Mouse (Mus musculus): ENCODE measurements at regions not wholly inside any gene's neighbourhood (a gene's known extent, or its start where the extent isn't known, plus 50 kb on each side); places are given as distances from the start of the nearest gene placed in this dataset.

GRCm38 (mm10) chr4:26273754-26274153 is 72.9 kb downstream of the Manea start:
- Histone ChIP-seq H3K9me3 (ENCODE audit: control insufficient read depth, low read length) (no peaks in the 10 kb centered on the region), H3K27me3 (ENCODE audit: control insufficient read depth, insufficient read depth, low read depth, low read length) (no peaks in the 10 kb centered on the region), H3K27ac (ENCODE audit: low read length) (no peak overlapping the region), H3K36me3 (ENCODE audit: control insufficient read depth, insufficient read depth, low read length) (no peaks in the 10 kb centered on the region), H3K4me3 (ENCODE audit: low read length) (no peak overlapping the region), H3K4me1 (replicated peaks; ENCODE audit: control insufficient read depth, insufficient read depth, low read length) (no peaks in the 10 kb centered on the region), H3K4me2 (ENCODE audit: low read depth, low read length) (no peak overlapping the region), H3K9ac (ENCODE audit: low read length) (no peak overlapping the region)
- ATAC-seq (ENCODE audit: low read depth), result no peak

GRCm38 (mm10) chr4:26259230-26260029 is 87.3 kb downstream of the Manea start:
- H3K9ac ChIP-seq (ENCODE audit: low read length), result no peak overlapping the region
- H3K4me3 ChIP-seq (ENCODE audit: low read length), result no peak overlapping the region
- no peaks in the 10 kb centered on the region for H3K9me3 ChIP-seq (ENCODE audit: control insufficient read depth, low read length)
- no peak overlapping the region for H3K27ac ChIP-seq (ENCODE audit: low read length)
- no peak overlapping the region for H3K4me2 ChIP-seq (ENCODE audit: low read depth, low read length)
- no peaks in the 10 kb centered on the region for H3K4me1 ChIP-seq (replicated peaks; ENCODE audit: control insufficient read depth, insufficient read depth, low read length)
- no peaks in the 10 kb centered on the region for H3K36me3 ChIP-seq (ENCODE audit: control insufficient read depth, insufficient read depth, low read length)
- no peaks in the 10 kb centered on the region for H3K27me3 ChIP-seq (ENCODE audit: control insufficient read depth, insufficient read depth, low read depth, low read length)
- 82% methylated on average over 1 of the region's 1 CpGs for WGBS
- no peak for ATAC-seq (ENCODE audit: low read depth)

GRCm38 (mm10) chr4:26255889-26256288 is 90.8 kb downstream of the Manea start:
- H3K9me3 ChIP-seq (ENCODE audit: control insufficient read depth, low read length), result no peaks in the 10 kb centered on the region
- no peak for ATAC-seq (ENCODE audit: low read depth)
- H3K9ac ChIP-seq (ENCODE audit: low read length), result no peak overlapping the region
- H3K27me3 ChIP-seq (ENCODE audit: control insufficient read depth, insufficient read depth, low read depth, low read length), result no peaks in the 10 kb centered on the region
- H3K4me2 ChIP-seq (ENCODE audit: low read depth, low read length), result no peak overlapping the region
- H3K27ac ChIP-seq (ENCODE audit: low read length), result no peak overlapping the region
- 62% methylated on average over 3 of the region's 3 CpGs for WGBS
- no peaks in the 10 kb centered on the region for H3K4me1 ChIP-seq (replicated peaks; ENCODE audit: control insufficient read depth, insufficient read depth, low read length)
- H3K4me3 ChIP-seq (ENCODE audit: low read length), result no peak overlapping the region
- H3K36me3 ChIP-seq (ENCODE audit: control insufficient read depth, insufficient read depth, low read length), result no peaks in the 10 kb centered on the region

- Histone ChIP-seq H3K27me3 (ENCODE audit: control insufficient read depth, insufficient read depth, low read depth, low read length) (no peaks in the 10 kb centered on the region), H3K9me3 (ENCODE audit: control insufficient read depth, low read length) (no peaks in the 10 kb centered on the region), H3K4me1 (replicated peaks; ENCODE audit: control insufficient read depth, insufficient read depth, low read length) (no peaks in the 10 kb centered on the region), H3K27ac (ENCODE audit: low read length) (no peak overlapping the region), H3K36me3 (ENCODE audit: control insufficient read depth, insufficient read depth, low read length) (no peaks in the 10 kb centered on the region), H3K4me3 (ENCODE audit: low read length) (no peak overlapping the region), H3K9ac (ENCODE audit: low read length) (no peak overlapping the region), H3K4me2 (ENCODE audit: low read depth, low read length) (no peak overlapping the region)
- WGBS, result 63% methylated on average over 13 of the region's 13 CpGs
- peak; percentile 64; the same call in 1 of the 2 replicates for ATAC-seq (ENCODE audit: low read depth)
Measured at GRCm38 (mm10) chr4:26247925-26248856, 98.5 kb downstream of the Manea start.

- H3K27me3 ChIP-seq (ENCODE audit: control insufficient read depth, insufficient read depth, low read depth, low read length), result no peaks in the 10 kb centered on the region
- H3K4me3 ChIP-seq (ENCODE audit: low read length), result no peak overlapping the region
- 62% methylated on average over 1 of the region's 1 CpGs for WGBS
- ATAC-seq (ENCODE audit: low read depth), result no peak
- H3K27ac ChIP-seq (ENCODE audit: low read length), result no peak overlapping the region
- no peaks in the 10 kb centered on the region for H3K36me3 ChIP-seq (ENCODE audit: control insufficient read depth, insufficient read depth, low read length)
- no peak overlapping the region for H3K9ac ChIP-seq (ENCODE audit: low read length)
- H3K4me1 ChIP-seq (replicated peaks; ENCODE audit: control insufficient read depth, insufficient read depth, low read length), result no peaks in the 10 kb centered on the region
- H3K4me2 ChIP-seq (ENCODE audit: low read depth, low read length), result no peak overlapping the region
- no peaks in the 10 kb centered on the region for H3K9me3 ChIP-seq (ENCODE audit: control insufficient read depth, low read length)
Measured at GRCm38 (mm10) chr4:26223267-26223666, 123.4 kb downstream of the Manea start.

Measured in lung, embryonic 16.5 days (tissue).